Mouse (Mus musculus): ENCODE results near the gene Ifnz. TPM values are rescaled to one million over a fixed set of nuclear protein-coding genes. Genes with fewer than 3 reads are reported as not detected.
"Not testable (repeated sequence)": the region's sequence is repeated elsewhere in the genome, so short reads cannot be mapped to it uniquely, and the experiment has no call there.

Gene Ifnz
- polyA plus RNA-seq, 1 experiment from 2014 or later = not detected

- not testable (repeated sequence) for H3K9ac ChIP-seq (ENCODE audit: low read length); H3K27ac ChIP-seq (ENCODE audit: low read length); H3K4me1 ChIP-seq (ENCODE audit: control insufficient read depth, insufficient read depth, low read length); H3K4me3 ChIP-seq (ENCODE audit: low read length); H3K36me3 ChIP-seq (ENCODE audit: control insufficient read depth, insufficient read depth); H3K27me3 ChIP-seq (ENCODE audit: control insufficient read depth, insufficient read depth, low read length); H3K4me2 ChIP-seq (ENCODE audit: low read depth, low read length); H3K9me3 ChIP-seq (replicated peaks; ENCODE audit: control insufficient read depth, low read length); ATAC-seq (replicated peaks; ENCODE audit: extremely low read depth, insufficient read depth, low FRiP score)
- WGBS = no CpG with 5 or more reads among the region's 29 CpGs
Observed at GRCm38 (mm10) chr4:88779550-88779949, 2.4 kb upstream of the Ifnz start, which contains the start of gene Gm13272. TSS of gene Gm13272 (plus strand) at chr4:88779850.

- not testable (repeated sequence) for H3K9ac ChIP-seq (ENCODE audit: low read length); H3K27ac ChIP-seq (ENCODE audit: low read length)
- WGBS = 41% methylated on average over 15 of the region's 18 CpGs
Observed at GRCm38 (mm10) chr4:88780320-88780719, 1.6 kb upstream of the Ifnz start.

DNA sequence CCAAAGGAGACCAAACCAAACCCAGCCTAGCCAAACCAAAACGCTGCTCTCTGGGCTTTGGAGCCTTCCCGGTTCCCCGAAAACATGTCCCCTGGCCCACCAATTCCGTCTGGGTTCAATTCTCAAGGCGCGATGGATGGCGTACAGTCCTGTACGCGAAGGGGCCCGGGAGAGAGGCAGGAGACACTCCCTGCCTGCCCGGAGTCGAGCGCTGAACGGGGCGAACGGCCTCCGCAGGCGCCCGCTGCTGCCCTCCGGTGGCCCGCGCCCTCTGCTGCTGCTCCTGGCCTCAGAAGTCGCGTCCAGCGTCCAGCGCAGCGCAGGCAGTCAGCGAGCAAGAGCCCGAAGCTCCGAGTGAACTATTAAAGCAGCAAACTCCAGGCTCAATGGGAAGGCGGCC is 404 bp downstream of the Ifnz start:
- ATAC-seq (replicated peaks; ENCODE audit: extremely low read depth, insufficient read depth, low FRiP score); H3K9me3 ChIP-seq (replicated peaks; ENCODE audit: control insufficient read depth, low read length): not testable (repeated sequence)
- WGBS = 0% methylated on average over 12 of the region's 31 CpGs

More at GRCm38 (mm10) chr4:88780320-88780719, 1.6 kb upstream of the Ifnz start:
- H3K27me3 ChIP-seq (ENCODE audit: control insufficient read depth, insufficient read depth, low read length); H3K9me3 ChIP-seq (replicated peaks; ENCODE audit: control insufficient read depth, low read length); ATAC-seq (replicated peaks; ENCODE audit: extremely low read depth, insufficient read depth, low FRiP score); H3K4me2 ChIP-seq (ENCODE audit: low read depth, low read length); H3K36me3 ChIP-seq (ENCODE audit: control insufficient read depth, insufficient read depth); H3K4me1 ChIP-seq (ENCODE audit: control insufficient read depth, insufficient read depth, low read length); H3K4me3 ChIP-seq (ENCODE audit: low read length): not testable (repeated sequence)

GRCm38 (mm10) chr4:88785409-88785808 is 3.5 kb downstream of the Ifnz start, which contains the start of gene Gm13276:
TSS of gene Gm13276 (plus strand) at chr4:88785709.
- not testable (repeated sequence) for H3K27ac ChIP-seq (ENCODE audit: low read length); H3K9ac ChIP-seq (ENCODE audit: low read length); H3K4me3 ChIP-seq (ENCODE audit: low read length); H3K4me1 ChIP-seq (ENCODE audit: control insufficient read depth, insufficient read depth, low read length); H3K4me2 ChIP-seq (ENCODE audit: low read depth, low read length); ATAC-seq (replicated peaks; ENCODE audit: extremely low read depth, insufficient read depth, low FRiP score); H3K27me3 ChIP-seq (ENCODE audit: control insufficient read depth, insufficient read depth, low read length); H3K36me3 ChIP-seq (ENCODE audit: control insufficient read depth, insufficient read depth); H3K9me3 ChIP-seq (replicated peaks; ENCODE audit: control insufficient read depth, low read length)
- WGBS = no CpG with 5 or more reads among the region's 27 CpGs

More for the DNA sequence above, 404 bp downstream of the Ifnz start:
- Histone ChIP-seq H3K4me2 (ENCODE audit: low read depth, low read length) (peak overlapping the region; percentile 47), H3K27ac (ENCODE audit: low read length) (peak overlapping the region; percentile 62), H3K9ac (ENCODE audit: low read length) (peak overlapping the region; percentile 43; the same call in 1 of the 2 replicates), H3K4me3 (ENCODE audit: low read length) (peak overlapping the region; percentile 33)
- H3K4me1 ChIP-seq (ENCODE audit: control insufficient read depth, insufficient read depth, low read length); H3K27me3 ChIP-seq (ENCODE audit: control insufficient read depth, insufficient read depth, low read length); H3K36me3 ChIP-seq (ENCODE audit: control insufficient read depth, insufficient read depth): not testable (repeated sequence)

GRCm38 (mm10) chr4:88788402-88788801 is 6.5 kb downstream of the Ifnz start, which contains the start of gene Gm13277:
TSS of gene Gm13277 (plus strand) at chr4:88788632.
- H3K9me3 ChIP-seq (replicated peaks; ENCODE audit: control insufficient read depth, low read length); H3K27me3 ChIP-seq (ENCODE audit: control insufficient read depth, insufficient read depth, low read length); H3K9ac ChIP-seq (ENCODE audit: low read length); ATAC-seq (replicated peaks; ENCODE audit: extremely low read depth, insufficient read depth, low FRiP score); H3K4me3 ChIP-seq (ENCODE audit: low read length); H3K4me2 ChIP-seq (ENCODE audit: low read depth, low read length); H3K4me1 ChIP-seq (ENCODE audit: control insufficient read depth, insufficient read depth, low read length); H3K27ac ChIP-seq (ENCODE audit: low read length); H3K36me3 ChIP-seq (ENCODE audit: control insufficient read depth, insufficient read depth): not testable (repeated sequence)
- 0% methylated on average over 1 of the region's 28 CpGs for WGBS

DNA sequence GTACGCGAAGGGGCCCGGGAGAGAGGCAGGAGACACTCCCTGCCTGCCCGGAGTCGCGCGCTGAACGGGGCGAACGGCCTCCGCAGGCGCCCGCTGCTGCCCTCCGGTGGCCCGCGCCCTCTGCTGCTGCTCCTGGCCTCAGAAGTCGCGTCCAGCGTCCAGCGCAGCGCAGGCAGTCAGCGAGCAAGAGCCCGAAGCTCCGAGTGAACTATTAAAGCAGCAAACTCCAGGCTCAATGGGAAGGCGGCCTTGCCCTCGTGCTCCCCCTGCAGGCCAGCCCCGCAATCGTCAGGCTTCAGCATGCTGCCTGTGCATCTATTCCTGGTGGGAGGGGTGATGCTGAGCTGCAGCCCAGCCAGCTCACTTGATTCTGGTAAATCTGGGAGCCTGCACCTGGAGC is 9.3 kb downstream of the Ifnz start, which contains the start of gene Gm13278:
Gm13278 (plus strand) TSS at position 301 of the 400 bp plus-strand sequence.
- not testable (repeated sequence) for H3K4me1 ChIP-seq (ENCODE audit: control insufficient read depth, insufficient read depth, low read length); H3K9ac ChIP-seq (ENCODE audit: low read length); H3K36me3 ChIP-seq (ENCODE audit: control insufficient read depth, insufficient read depth); H3K27ac ChIP-seq (ENCODE audit: low read length); ATAC-seq (replicated peaks; ENCODE audit: extremely low read depth, insufficient read depth, low FRiP score); H3K9me3 ChIP-seq (replicated peaks; ENCODE audit: control insufficient read depth, low read length); H3K4me2 ChIP-seq (ENCODE audit: low read depth, low read length); H3K27me3 ChIP-seq (ENCODE audit: control insufficient read depth, insufficient read depth, low read length); H3K4me3 ChIP-seq (ENCODE audit: low read length)
- no CpG with 5 or more reads among the region's 28 CpGs for WGBS

- not testable (repeated sequence) for H3K27me3 ChIP-seq (ENCODE audit: control insufficient read depth, insufficient read depth, low read length); ATAC-seq (replicated peaks; ENCODE audit: extremely low read depth, insufficient read depth, low FRiP score); H3K9me3 ChIP-seq (replicated peaks; ENCODE audit: control insufficient read depth, low read length); H3K4me2 ChIP-seq (ENCODE audit: low read depth, low read length); H3K9ac ChIP-seq (ENCODE audit: low read length); H3K4me3 ChIP-seq (ENCODE audit: low read length); H3K36me3 ChIP-seq (ENCODE audit: control insufficient read depth, insufficient read depth); H3K27ac ChIP-seq (ENCODE audit: low read length); H3K4me1 ChIP-seq (ENCODE audit: control insufficient read depth, insufficient read depth, low read length)
- 0% methylated on average over 10 of the region's 52 CpGs for WGBS
Observed at GRCm38 (mm10) chr4:88793936-88794675, 12.2 kb downstream of the Ifnz start, which contains the start of gene Gm13275. TSS of gene Gm13275 (plus strand) at chr4:88794487.

GRCm38 (mm10) chr4:88797097-88797496 is 15.2 kb downstream of the Ifnz start, which contains the start of gene Gm13279:
TSS of gene Gm13279 (plus strand) at chr4:88797397.
- H3K4me1 ChIP-seq (ENCODE audit: control insufficient read depth, insufficient read depth, low read length); H3K9ac ChIP-seq (ENCODE audit: low read length); H3K36me3 ChIP-seq (ENCODE audit: control insufficient read depth, insufficient read depth); H3K27ac ChIP-seq (ENCODE audit: low read length); H3K4me2 ChIP-seq (ENCODE audit: low read depth, low read length); H3K27me3 ChIP-seq (ENCODE audit: control insufficient read depth, insufficient read depth, low read length); H3K9me3 ChIP-seq (replicated peaks; ENCODE audit: control insufficient read depth, low read length); H3K4me3 ChIP-seq (ENCODE audit: low read length); ATAC-seq (replicated peaks; ENCODE audit: extremely low read depth, insufficient read depth, low FRiP score): not testable (repeated sequence)
- WGBS = no CpG with 5 or more reads among the region's 28 CpGs

- 8% methylated on average over 5 of the region's 7 CpGs for WGBS
- H3K4me1 ChIP-seq (ENCODE audit: control insufficient read depth, insufficient read depth, low read length); H3K9ac ChIP-seq (ENCODE audit: low read length): not testable (repeated sequence)
Observed at GRCm38 (mm10) chr4:88799365-88799764, 17.4 kb downstream of the Ifnz start, which contains the start of gene Gm13285. TSS of gene Gm13285 (plus strand) at chr4:88799665.

More at GRCm38 (mm10) chr4:88799365-88799764, 17.4 kb downstream of the Ifnz start, which contains the start of gene Gm13285:
- H3K27ac ChIP-seq (ENCODE audit: low read length); H3K27me3 ChIP-seq (ENCODE audit: control insufficient read depth, insufficient read depth, low read length); ATAC-seq (replicated peaks; ENCODE audit: extremely low read depth, insufficient read depth, low FRiP score); H3K4me2 ChIP-seq (ENCODE audit: low read depth, low read length); H3K36me3 ChIP-seq (ENCODE audit: control insufficient read depth, insufficient read depth); H3K4me3 ChIP-seq (ENCODE audit: low read length); H3K9me3 ChIP-seq (replicated peaks; ENCODE audit: control insufficient read depth, low read length): not testable (repeated sequence)
